Mouse (Mus musculus) lung, postnatal 0 days (tissue): ENCODE results near the gene Sirt6.

Experiments
- CTCF ChIP-seq: IDR thresholded peaks from 2 replicates; pipeline ENCODE4 v1.5.1; 2016; ENCODE audit warnings: antibody characterized with exemption, mild to moderate bottlenecking
- EP300 ChIP-seq: IDR thresholded peaks from 2 replicates; pipeline ENCODE4 v1.6.1; 2016; ENCODE audit warnings: antibody characterized with exemption, mild to moderate bottlenecking, control low read depth

DNA sequence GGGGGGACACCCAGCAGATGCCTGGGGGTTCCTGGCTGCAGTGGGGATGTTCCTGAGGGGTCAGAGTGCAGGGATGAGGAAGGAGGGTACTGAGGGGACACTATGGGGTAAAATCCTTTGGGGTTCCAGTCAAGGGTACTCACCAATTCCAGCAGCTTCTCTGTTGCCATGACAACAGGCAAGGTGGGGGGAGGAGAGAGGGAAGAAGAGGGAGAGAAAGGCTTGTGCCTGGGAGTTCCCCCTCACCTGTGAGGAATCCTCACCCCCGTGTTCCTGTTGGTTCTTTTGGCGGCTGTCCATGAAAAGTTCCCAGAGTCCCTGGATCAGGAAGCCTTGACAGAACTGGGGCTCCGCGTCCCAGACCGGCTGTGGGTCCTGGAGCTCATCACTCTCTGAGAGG, 32.0 kb downstream of the Sirt6 start:
- TF ChIP-seq CTCF (no peak), EP300 (no peak)
